Mouse (Mus musculus) hindbrain, embryonic 11.5 days (tissue): Measurements from ENCODE around the gene Gins1. TPM values are rescaled to one million over a fixed set of nuclear protein-coding genes. Genes with fewer than 3 reads are reported as not detected.

ENCODE experiments used
- ATAC-seq: fragments of 200-750 bp; cut with Nextera tagmentation; 2 replicates; pipeline ENCODE4 v1.8.0; 2017; ENCODE audit warnings: mild to moderate bottlenecking, moderate TSS enrichment, moderate library complexity; ENCODE audit not compliant: low FRiP score
- DNase-seq: peaks from one replicate; pipeline ENCODE4 v3.0.0-alpha.2; 2015; ENCODE audit warnings: low spot score
- H3K27ac ChIP-seq: fragments of 300-500 bp; sonication (generic); 2 replicates; pipeline ENCODE4 v1.5.1; 2014; ENCODE audit warnings: mild to moderate bottlenecking, low read depth, low read length
- H3K27me3 ChIP-seq: fragments of 300-500 bp; sonication (generic); 2 replicates; pipeline ENCODE4 v1.6.1; 2014; ENCODE audit warnings: mild to moderate bottlenecking, low read length, moderate library complexity, mixed read lengths; ENCODE audit not compliant: control insufficient read depth, insufficient read depth
- H3K36me3 ChIP-seq: fragments of 300-500 bp; sonication (generic); 2 replicates; pipeline ENCODE4 v1.6.1; 2014; ENCODE audit warnings: mild to moderate bottlenecking, low read length, moderate library complexity, mixed read lengths; ENCODE audit not compliant: control insufficient read depth, insufficient read depth
- H3K4me1 ChIP-seq: fragments of 300-500 bp; sonication (generic); replicated peaks from 2 replicates; pipeline ENCODE4 v1.6.1; 2014; ENCODE audit warnings: low read length, mixed read lengths; ENCODE audit not compliant: control insufficient read depth, insufficient read depth
- H3K4me2 ChIP-seq: fragments of 300-500 bp; sonication (generic); replicated peaks from 2 replicates; pipeline ENCODE4 v1.6.1; 2014; ENCODE audit warnings: mild to moderate bottlenecking, low read depth, low read length
- H3K4me3 ChIP-seq: fragments of 300-500 bp; sonication (generic); 2 replicates; pipeline ENCODE4 v1.5.1; 2014; ENCODE audit warnings: low read depth, low read length
- H3K9ac ChIP-seq: fragments of 300-500 bp; sonication (generic); 2 replicates; pipeline ENCODE4 v1.6.1; 2014; ENCODE audit warnings: low read depth, low read length
- H3K9me3 ChIP-seq: fragments of 300-500 bp; sonication (generic); 2 replicates; pipeline ENCODE4 v1.6.1; 2016; ENCODE audit warnings: low read length; ENCODE audit not compliant: control insufficient read depth
- WGBS: fragments of 180-500 bp; shearing (Covaris S2); extraction: QIAGEN DNeasy Blood & Tissue Kit; methylation state at CpG from one replicate; pipeline ENCODE4 v1.1.7; 2014; 5-methylcytosine and 5-hydroxymethylcytosine counted together
- polyA plus RNA-seq: library from polyadenylated mRNA; unstranded; fragments of >200 nt; fragmentation: Nextera tagmentation; extraction: Ambion mirVana; gene quantifications from 2 replicates; pipeline ENCODE4 v1.2.1, GENCODE M21; 2014

Gene Gins1
- polyA plus RNA-seq, 1 experiment from 2014 or later: 66.0 TPM

- Histone ChIP-seq H3K36me3 (no peaks in the 10 kb centered on the region), H3K4me2 (no peak overlapping the region), H3K9me3 (no peaks in the 10 kb centered on the region), H3K9ac (no peak overlapping the region), H3K27ac (no peak overlapping the region), H3K4me3 (no peak overlapping the region), H3K27me3 (no peaks in the 10 kb centered on the region), H3K4me1 (no peaks in the 10 kb centered on the region)
- WGBS: 88% methylated on average over 10 of the region's 10 CpGs
- DNase-seq (no peak), ATAC-seq (no peak)
These were observed 54.3 kb downstream of the Gins1 start for GRCm38 (mm10) chr2:150959521-150959920.

- H3K4me2 ChIP-seq: no peak overlapping the region
- no peaks in the 10 kb centered on the region for H3K27me3 ChIP-seq
- H3K4me1 ChIP-seq: no peaks in the 10 kb centered on the region
- H3K9ac ChIP-seq: no peak overlapping the region
- H3K36me3 ChIP-seq: no peaks in the 10 kb centered on the region
- no peaks in the 10 kb centered on the region for H3K9me3 ChIP-seq
- DNase-seq: no peak
- no peak for ATAC-seq
- WGBS: 92% methylated on average over 3 of the region's 3 CpGs
- H3K4me3 ChIP-seq: no peak overlapping the region
- H3K27ac ChIP-seq: no peak overlapping the region
These were observed 58.0 kb downstream of the Gins1 start for GRCm38 (mm10) chr2:150963246-150963645.

DNA sequence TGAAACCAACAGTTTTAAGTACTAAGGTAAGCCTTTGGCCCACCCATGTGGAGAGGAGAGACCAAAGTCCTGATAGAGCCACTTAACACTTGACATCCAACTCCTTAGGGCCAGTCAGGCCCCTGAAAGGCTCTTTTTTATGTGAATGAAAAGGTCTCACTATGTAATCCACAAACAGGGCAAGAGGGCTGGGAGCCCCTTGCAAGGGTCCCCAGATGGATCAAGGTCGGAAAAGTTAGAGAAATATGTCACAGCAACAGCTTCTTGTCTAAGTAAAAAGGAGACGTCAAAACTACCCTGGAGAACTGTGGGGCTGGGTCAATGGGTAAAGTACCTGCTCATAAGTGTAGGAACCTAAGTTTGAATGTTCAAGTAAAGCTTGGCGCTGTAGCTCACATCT is 59.4 kb downstream of the Gins1 start:
- H3K27ac ChIP-seq: no peak overlapping the region
- H3K9me3 ChIP-seq: no peaks in the 10 kb centered on the region
- H3K27me3 ChIP-seq: no peaks in the 10 kb centered on the region
- no peak overlapping the region for H3K4me2 ChIP-seq
- ATAC-seq: no peak
- DNase-seq: no peak
- H3K4me1 ChIP-seq: no peaks in the 10 kb centered on the region
- H3K4me3 ChIP-seq: no peak overlapping the region
- WGBS: 89% methylated on average over 3 of the region's 3 CpGs
- no peak overlapping the region for H3K9ac ChIP-seq
- H3K36me3 ChIP-seq: no peaks in the 10 kb centered on the region

DNA sequence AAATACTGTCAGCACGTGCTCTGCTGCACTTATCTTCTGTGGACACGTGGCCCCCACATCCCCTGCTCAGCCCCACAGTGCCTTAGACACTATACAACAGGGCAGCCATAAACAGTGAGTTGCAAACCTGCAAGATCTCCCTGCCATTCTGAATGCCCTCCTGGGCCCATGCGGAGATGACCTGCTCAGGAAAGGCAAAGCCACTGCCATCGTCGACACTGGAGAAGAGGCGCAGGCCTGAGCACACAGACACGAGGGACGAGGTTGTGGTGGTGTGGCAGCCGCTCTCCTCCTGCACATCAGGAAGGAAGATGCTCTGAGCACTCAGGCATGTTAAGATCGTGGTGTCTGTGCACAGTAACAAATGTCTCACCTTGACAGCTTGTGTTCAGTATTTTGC is 60.8 kb downstream of the Gins1 start:
- Histone ChIP-seq H3K36me3 (no peaks in the 10 kb centered on the region), H3K9me3 (no peaks in the 10 kb centered on the region)
- no peak for DNase-seq

GRCm38 (mm10) chr2:150967491-150967890 is 62.3 kb downstream of the Gins1 start:
- WGBS: 97% methylated on average over 2 of the region's 2 CpGs
- H3K9me3 ChIP-seq: no peaks in the 10 kb centered on the region
- ATAC-seq (no peak), DNase-seq (no peak)
- H3K36me3 ChIP-seq: no peaks in the 10 kb centered on the region
- H3K4me3 ChIP-seq: no peak overlapping the region
- no peak overlapping the region for H3K4me2 ChIP-seq
- H3K27me3 ChIP-seq: no peaks in the 10 kb centered on the region
- H3K4me1 ChIP-seq: no peaks in the 10 kb centered on the region
- no peak overlapping the region for H3K9ac ChIP-seq
- H3K27ac ChIP-seq: no peak overlapping the region

More for the DNA sequence above, 60.8 kb downstream of the Gins1 start:
- no peak for ATAC-seq
- H3K4me1 ChIP-seq: no peaks in the 10 kb centered on the region
- no peaks in the 10 kb centered on the region for H3K27me3 ChIP-seq
- no peak overlapping the region for H3K4me2 ChIP-seq
- WGBS: 93% methylated on average over 10 of the region's 10 CpGs
- H3K9ac ChIP-seq: no peak overlapping the region
- no peak overlapping the region for H3K27ac ChIP-seq
- H3K4me3 ChIP-seq: no peak overlapping the region

GRCm38 (mm10) chr2:150969231-150969630 is 64.0 kb downstream of the Gins1 start:
- no peaks in the 10 kb centered on the region for H3K9me3 ChIP-seq
- H3K27ac ChIP-seq: no peak overlapping the region
- peaks cover 4% of the 10 kb centered on the region; the same call in 1 of the 2 replicates for H3K36me3 ChIP-seq
- ATAC-seq: no peak
- no peaks in the 10 kb centered on the region for H3K4me1 ChIP-seq
- WGBS: 90% methylated on average over 2 of the region's 2 CpGs
- H3K4me3 ChIP-seq: no peak overlapping the region
- no peak overlapping the region for H3K9ac ChIP-seq
- no peaks in the 10 kb centered on the region for H3K27me3 ChIP-seq
- no peak overlapping the region for H3K4me2 ChIP-seq
- no peak for DNase-seq

DNA sequence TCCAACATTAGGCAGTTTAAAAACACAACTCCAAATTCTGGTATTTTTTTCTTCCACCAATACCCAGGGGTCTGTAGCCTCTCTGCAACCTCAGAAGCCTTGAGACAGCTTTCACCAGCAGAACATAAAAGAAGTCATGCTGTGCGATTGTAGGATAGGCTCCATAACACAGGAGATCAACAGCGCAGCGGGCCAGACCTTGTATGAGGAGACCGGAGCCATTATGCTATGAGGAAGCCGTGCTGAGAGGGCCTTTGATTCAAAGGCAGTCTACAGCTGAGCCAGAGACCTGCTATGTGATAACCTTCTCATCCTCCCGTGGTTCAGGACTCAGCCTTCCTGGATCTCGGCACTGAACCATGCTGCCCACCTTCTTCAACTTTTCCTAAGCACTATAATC is 66.7 kb downstream of the Gins1 start:
- Histone ChIP-seq H3K27me3 (no peaks in the 10 kb centered on the region), H3K9me3 (no peaks in the 10 kb centered on the region), H3K4me1 (no peaks in the 10 kb centered on the region), H3K36me3 (peaks cover 4% of the 10 kb centered on the region; the same call in 1 of the 2 replicates), H3K9ac (no peak overlapping the region), H3K4me2 (no peak overlapping the region), H3K27ac (no peak overlapping the region), H3K4me3 (no peak overlapping the region)
- no peak for DNase-seq
- ATAC-seq: no peak
- WGBS: 79% methylated on average over 7 of the region's 7 CpGs

GRCm38 (mm10) chr2:150972681-150973080 is 67.5 kb downstream of the Gins1 start:
- Histone ChIP-seq H3K4me2 (no peak overlapping the region), H3K36me3 (peaks cover 4% of the 10 kb centered on the region; the same call in 1 of the 2 replicates), H3K4me3 (no peak overlapping the region), H3K27me3 (no peaks in the 10 kb centered on the region), H3K9me3 (no peaks in the 10 kb centered on the region), H3K4me1 (no peaks in the 10 kb centered on the region), H3K27ac (no peak overlapping the region), H3K9ac (no peak overlapping the region)
- WGBS: 94% methylated on average over 3 of the region's 3 CpGs
- ATAC-seq (no peak), DNase-seq (no peak)

DNA sequence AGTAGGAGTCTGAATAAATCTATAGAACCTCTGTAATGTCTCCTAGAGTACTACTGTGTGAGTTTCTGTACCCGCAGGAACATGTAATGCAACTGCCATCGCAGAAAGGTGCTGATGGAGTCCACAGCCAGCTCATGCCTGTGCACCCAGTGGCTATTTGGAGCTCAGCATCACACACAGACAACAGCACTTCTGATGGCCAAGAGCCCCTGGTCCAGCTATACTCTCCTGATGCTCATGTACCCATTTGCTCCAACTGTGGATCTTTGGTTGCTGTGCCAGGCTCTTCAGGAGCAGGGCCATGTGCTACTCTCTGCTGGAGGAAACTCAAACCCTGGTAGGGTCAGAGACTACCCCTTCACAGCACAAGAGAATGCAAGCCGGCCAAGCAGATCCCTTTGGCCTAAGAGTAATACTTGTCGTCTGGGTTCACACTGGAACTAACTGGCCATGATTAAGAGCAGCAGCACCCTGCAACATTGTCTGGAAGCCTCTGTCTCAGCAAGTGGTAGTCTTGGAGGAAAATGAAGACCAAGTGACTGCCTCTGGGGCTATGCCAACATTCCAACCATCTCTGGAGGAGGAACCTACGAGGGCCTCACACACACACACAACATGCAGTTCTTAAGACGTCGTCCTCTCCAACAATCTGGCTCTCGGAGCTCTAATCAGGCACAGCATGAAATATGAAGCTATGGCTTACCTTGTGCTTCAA is 68.4 kb downstream of the Gins1 start:
- Histone ChIP-seq H3K9me3 (no peaks in the 10 kb centered on the region), H3K27ac (no peak overlapping the region), H3K9ac (no peak overlapping the region), H3K4me3 (no peak overlapping the region), H3K4me1 (no peaks in the 10 kb centered on the region), H3K4me2 (no peak overlapping the region), H3K27me3 (no peaks in the 10 kb centered on the region), H3K36me3 (peaks cover 4% of the 10 kb centered on the region; the same call in 1 of the 2 replicates)
- ATAC-seq (no peak), DNase-seq (no peak)
- WGBS: 93% methylated on average over 8 of the region's 8 CpGs
